Mouse (Mus musculus): ENCODE measurements around the gene Arsa. TPM values are rescaled to one million over a fixed set of nuclear protein-coding genes. Genes with fewer than 3 reads are reported as not detected.

Gene Arsa
- polyA plus RNA-seq (2014; fragmentation: Illumina TruSeq; extraction: RNeasy Lipid Tissue Mini Kit (QIAGEN cat#74804); ENCODE audit: low read depth, low replicate concordance): 3.4 TPM

DNA sequence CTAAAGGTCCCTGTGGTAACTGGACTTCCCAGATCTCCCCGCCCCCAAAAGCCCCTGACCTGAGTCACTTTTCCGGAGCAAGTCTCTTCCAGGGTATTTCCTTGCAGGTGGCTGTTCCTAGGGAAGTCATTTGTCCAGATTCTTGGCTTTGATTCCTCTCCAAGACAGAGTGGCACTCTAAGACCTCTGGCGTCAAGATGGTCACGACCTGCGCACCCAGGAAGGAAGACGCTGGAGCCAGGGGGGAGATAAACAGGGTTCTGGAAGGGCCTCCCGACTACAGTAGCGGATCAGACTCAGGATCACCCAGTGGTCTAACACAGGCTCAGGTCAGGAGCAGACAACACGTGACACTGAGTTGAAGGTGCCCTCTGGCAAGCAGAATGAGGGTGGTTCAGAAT is at the start of gene Arsa:
Gene Arsa, minus strand, starts transcription at position 335 of the 401 bp plus-strand sequence.

DNA sequence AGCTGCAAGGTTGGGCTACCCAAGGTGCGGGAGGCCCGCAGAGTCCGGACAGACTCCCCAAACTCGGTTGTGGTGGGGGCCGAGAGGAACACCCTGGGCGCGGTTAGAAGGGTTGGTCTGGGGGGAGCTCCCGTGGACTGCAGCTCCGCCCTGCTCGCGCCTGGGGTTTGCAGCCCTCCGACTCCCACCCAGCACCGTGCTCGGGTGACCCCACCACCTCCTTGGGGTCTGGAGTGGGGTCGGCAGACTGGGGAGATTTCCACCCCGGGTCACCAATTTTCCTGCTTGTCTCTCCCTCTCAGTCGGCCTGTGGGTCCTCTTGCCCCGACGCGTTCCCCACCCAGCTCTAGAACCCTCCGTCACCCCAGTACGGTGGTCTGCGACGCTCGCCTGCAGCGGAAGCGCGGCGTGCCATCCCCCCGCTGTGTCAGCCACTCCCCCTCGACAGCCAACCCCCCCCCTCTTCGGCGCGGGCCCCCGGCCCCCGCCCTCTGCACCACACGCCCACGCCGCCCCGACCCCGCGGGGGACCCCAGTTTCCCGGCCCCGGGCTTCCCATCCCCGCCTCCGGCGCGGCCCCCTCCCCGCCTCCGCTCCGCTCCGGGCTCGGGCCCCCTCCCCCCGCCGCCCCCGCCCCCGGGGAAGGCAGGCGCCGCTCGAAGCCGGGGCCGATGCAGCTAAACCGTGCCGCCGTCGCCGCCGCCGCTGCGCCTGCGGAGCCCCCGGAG is 21.9 kb upstream of the Arsa start, which contains the start of gene Shank3:
Gene Shank3, plus strand, starts transcription at position 663 of the 728 bp plus-strand sequence.

DNA sequence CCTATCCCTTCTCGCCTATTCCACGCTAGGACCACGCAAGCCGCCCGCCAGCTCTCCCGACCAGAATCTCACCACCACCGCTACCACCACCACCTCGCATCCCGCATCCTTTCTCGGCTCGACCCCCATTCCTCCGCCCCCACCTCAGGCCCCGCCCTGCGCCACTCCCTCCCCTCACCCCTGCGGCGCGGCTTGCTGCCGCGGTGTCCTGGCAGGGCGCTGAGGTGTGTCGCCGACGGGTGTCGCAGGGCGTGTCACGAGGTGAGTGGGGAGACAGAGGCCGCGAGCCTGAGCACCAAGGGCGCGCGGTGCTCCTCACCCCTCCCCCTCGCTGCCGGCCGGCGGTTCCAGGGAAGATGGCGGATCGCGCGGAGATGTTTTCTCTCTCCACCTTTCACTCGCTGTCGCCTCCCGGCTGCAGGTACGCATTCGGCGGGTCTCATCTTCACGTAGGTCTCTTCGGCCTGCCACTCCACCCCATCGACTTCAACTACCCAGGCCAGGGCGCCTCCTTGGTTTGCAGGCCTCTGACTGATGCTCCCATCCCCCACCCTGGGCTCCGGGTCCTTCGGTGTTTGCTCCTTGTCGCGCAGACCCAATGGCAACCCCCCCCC is 23.3 kb downstream of the Arsa start, which contains the start of gene Mapk8ip2:
Gene Mapk8ip2, plus strand, starts transcription at position 49 of the 614 bp plus-strand sequence.

DNA sequence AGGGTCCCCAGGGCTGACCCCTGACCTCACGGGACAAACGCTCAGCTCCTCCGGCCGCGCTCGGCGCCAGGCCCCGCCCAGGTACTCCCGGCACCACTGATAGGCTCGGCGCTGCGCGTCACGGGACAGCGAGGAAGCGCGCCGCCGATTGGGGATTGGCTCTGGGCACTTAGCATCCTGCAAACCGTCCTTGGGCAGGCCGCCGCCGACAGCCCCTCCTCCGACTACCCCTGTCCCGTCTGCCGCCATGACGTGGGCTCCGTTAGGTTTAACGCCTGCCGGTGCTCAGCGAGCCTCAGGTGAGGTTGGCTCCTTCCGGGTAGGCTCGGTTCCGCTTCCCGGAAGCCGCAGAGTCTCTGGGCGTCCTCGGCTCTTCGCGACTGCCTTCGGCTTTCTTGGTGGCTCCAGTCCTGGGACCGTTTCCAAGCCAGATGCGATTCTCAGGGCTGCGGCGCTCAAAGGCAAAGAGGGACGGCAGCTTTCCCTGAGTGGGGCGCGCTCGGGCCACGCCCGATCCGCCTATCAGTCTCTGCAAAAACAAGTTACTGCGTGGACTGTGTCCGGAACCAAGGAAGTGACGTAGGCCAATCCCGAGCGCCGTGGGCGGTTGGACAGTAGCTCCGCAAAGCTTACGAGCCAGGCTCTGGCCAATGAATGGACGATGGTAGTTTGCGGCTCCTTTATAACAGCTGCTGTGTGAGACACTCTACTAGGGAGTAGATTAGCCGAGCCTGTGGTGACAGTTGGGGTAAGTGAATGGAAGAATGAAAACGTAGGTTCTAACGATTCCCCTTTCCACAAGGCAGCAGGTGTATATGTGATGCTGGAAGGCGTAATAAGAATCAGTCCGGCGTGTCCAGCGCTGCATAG is 47.6 kb downstream of the Arsa start, which contains the start of the genes C730034F03Rik, Gm44502 and Chkb:
Gene C730034F03Rik, plus strand, starts transcription at position 238 of the 870 bp plus-strand sequence.
Gene Gm44502, minus strand, starts transcription at position 345 of the 870 bp plus-strand sequence.
Gene Chkb, minus strand, starts transcription at position 557 of the 870 bp plus-strand sequence.

DNA sequence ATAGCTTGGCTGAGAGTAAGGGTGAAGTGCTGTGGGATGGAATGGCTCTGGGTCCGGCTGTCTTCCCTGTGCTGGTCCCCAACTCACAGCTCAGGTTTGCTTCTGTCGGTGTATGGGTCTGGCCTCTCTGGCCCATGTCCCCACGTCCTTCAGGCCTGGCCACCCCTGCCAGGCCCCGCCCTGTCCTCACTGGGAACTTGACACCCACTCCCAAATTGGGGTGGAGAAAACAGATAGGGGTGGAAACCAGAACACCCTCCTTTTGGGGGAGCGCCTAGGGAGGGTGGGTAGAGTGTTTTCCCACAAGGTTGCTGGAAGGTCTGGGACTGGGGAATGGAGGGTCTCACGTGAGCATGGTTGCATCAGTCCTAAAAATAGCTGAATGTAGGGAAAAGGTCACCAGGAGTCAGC is 51.5 kb downstream of the Arsa start, which contains the start of gene Cpt1b:
Gene Cpt1b, minus strand, starts transcription at position 153 of the 411 bp plus-strand sequence.

Other genes starting within 250 kb of the Arsa start
- gene Sbf1, start 162.1 kb downstream of the Arsa start, polyA plus RNA-seq (2014; fragmentation: Illumina TruSeq; extraction: RNeasy Lipid Tissue Mini Kit (QIAGEN cat#74804); ENCODE audit: low read depth, low replicate concordance): 2.2 TPM
- not detected for gene Adm2, start 154.7 kb downstream of the Arsa start, polyA plus RNA-seq (2014; fragmentation: Illumina TruSeq; extraction: RNeasy Lipid Tissue Mini Kit (QIAGEN cat#74804); ENCODE audit: low read depth, low replicate concordance)
- not detected for gene Miox, start 143.0 kb downstream of the Arsa start, polyA plus RNA-seq (2014; fragmentation: Illumina TruSeq; extraction: RNeasy Lipid Tissue Mini Kit (QIAGEN cat#74804); ENCODE audit: low read depth, low replicate concordance)
- gene Lmf2, start 121.8 kb downstream of the Arsa start, polyA plus RNA-seq (2014; fragmentation: Illumina TruSeq; extraction: RNeasy Lipid Tissue Mini Kit (QIAGEN cat#74804); ENCODE audit: low read depth, low replicate concordance): 0.72 TPM
- 9.0 TPM for gene Ncaph2, start 121.7 kb downstream of the Arsa start, polyA plus RNA-seq (2014; fragmentation: Illumina TruSeq; extraction: RNeasy Lipid Tissue Mini Kit (QIAGEN cat#74804); ENCODE audit: low read depth, low replicate concordance)
- 5.9 TPM for gene Sco2, start 103.6 kb downstream of the Arsa start, polyA plus RNA-seq (2014; fragmentation: Illumina TruSeq; extraction: RNeasy Lipid Tissue Mini Kit (QIAGEN cat#74804); ENCODE audit: low read depth, low replicate concordance)
- 2.1 TPM for gene Tymp, start 100.4 kb downstream of the Arsa start, polyA plus RNA-seq (2014; fragmentation: Illumina TruSeq; extraction: RNeasy Lipid Tissue Mini Kit (QIAGEN cat#74804); ENCODE audit: low read depth, low replicate concordance)
- gene Odf3b, start 98.1 kb downstream of the Arsa start, polyA plus RNA-seq (2014; fragmentation: Illumina TruSeq; extraction: RNeasy Lipid Tissue Mini Kit (QIAGEN cat#74804); ENCODE audit: low read depth, low replicate concordance): not detected
- gene Klhdc7b, start 92.5 kb downstream of the Arsa start, polyA plus RNA-seq (2014; fragmentation: Illumina TruSeq; extraction: RNeasy Lipid Tissue Mini Kit (QIAGEN cat#74804); ENCODE audit: low read depth, low replicate concordance): not detected
- gene Syce3, start 66.9 kb downstream of the Arsa start, polyA plus RNA-seq (2014; fragmentation: Illumina TruSeq; extraction: RNeasy Lipid Tissue Mini Kit (QIAGEN cat#74804); ENCODE audit: low read depth, low replicate concordance): not detected
- 0.61 TPM for gene Cpt1b, start 51.6 kb downstream of the Arsa start, polyA plus RNA-seq (2014; fragmentation: Illumina TruSeq; extraction: RNeasy Lipid Tissue Mini Kit (QIAGEN cat#74804); ENCODE audit: low read depth, low replicate concordance)
- 2.3 TPM for gene C730034F03Rik, start 47.8 kb downstream of the Arsa start, polyA plus RNA-seq (2014; fragmentation: Illumina TruSeq; extraction: RNeasy Lipid Tissue Mini Kit (QIAGEN cat#74804); ENCODE audit: low read depth, low replicate concordance)
- not detected for gene Gm44502, start 47.7 kb downstream of the Arsa start, polyA plus RNA-seq (2014; fragmentation: Illumina TruSeq; extraction: RNeasy Lipid Tissue Mini Kit (QIAGEN cat#74804); ENCODE audit: low read depth, low replicate concordance)
- gene Chkb, start 47.5 kb downstream of the Arsa start, polyA plus RNA-seq (2014; fragmentation: Illumina TruSeq; extraction: RNeasy Lipid Tissue Mini Kit (QIAGEN cat#74804); ENCODE audit: low read depth, low replicate concordance): 55.7 TPM
- gene Mapk8ip2, start 23.5 kb downstream of the Arsa start, polyA plus RNA-seq (2014; fragmentation: Illumina TruSeq; extraction: RNeasy Lipid Tissue Mini Kit (QIAGEN cat#74804); ENCODE audit: low read depth, low replicate concordance): not detected
- gene Shank3, start 22.2 kb upstream of the Arsa start, polyA plus RNA-seq (2014; fragmentation: Illumina TruSeq; extraction: RNeasy Lipid Tissue Mini Kit (QIAGEN cat#74804); ENCODE audit: low read depth, low replicate concordance): 0.32 TPM
- gene Acr, start 90.9 kb upstream of the Arsa start, polyA plus RNA-seq (2014; fragmentation: Illumina TruSeq; extraction: RNeasy Lipid Tissue Mini Kit (QIAGEN cat#74804); ENCODE audit: low read depth, low replicate concordance): not detected
- 3.1 TPM for gene Rabl2, start 114.5 kb upstream of the Arsa start, polyA plus RNA-seq (2014; fragmentation: Illumina TruSeq; extraction: RNeasy Lipid Tissue Mini Kit (QIAGEN cat#74804); ENCODE audit: low read depth, low replicate concordance)